Mouse (Mus musculus) kidney, adult 2 months (tissue): ENCODE results near the gene Olfr1061.

Experiments
- CTCF ChIP-seq: fragments of 200-500 bp; conservative IDR thresholded peaks from 2 replicates; pipeline ENCODE4 v1.5.1; 2011; ENCODE audit warnings: low read depth, mild to moderate bottlenecking, control low read depth, low read length, moderate library complexity, mixed read lengths; ENCODE audit not compliant: insufficient read depth, insufficient read length
- POLR2A ChIP-seq: fragments of 200-500 bp; IDR thresholded peaks from one replicate; pipeline ENCODE4 v1.6.1; 2011; ENCODE audit warnings: low read depth, low read length, control low read depth

DNA sequence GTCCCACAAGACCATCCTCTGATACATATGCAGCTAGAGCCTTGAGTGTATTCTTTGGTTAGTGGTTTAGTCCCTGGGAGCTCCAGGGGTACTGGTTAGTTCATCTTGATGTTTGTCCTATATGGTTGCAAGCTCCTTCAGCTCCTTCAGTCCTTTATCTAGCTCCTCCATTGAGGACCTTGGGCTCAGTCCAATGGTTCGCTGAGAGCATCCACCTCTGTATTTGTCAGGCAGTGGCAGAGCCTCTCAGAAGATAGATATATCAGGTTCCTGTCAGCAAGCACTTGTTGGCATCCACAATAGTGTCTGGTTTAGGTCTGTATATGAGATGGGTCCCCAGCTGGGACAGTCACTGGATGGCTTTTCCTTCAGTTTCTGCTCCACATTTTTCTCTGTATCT is 46.6 kb upstream of the Olfr1061 start:
- TF ChIP-seq CTCF (no peak), POLR2A (no peak)
